Mouse (Mus musculus) CH12.LX (cell line): ENCODE data around the gene Ptprf.

Source experiments
- CTCF ChIP-seq, 2 experiments: IDR thresholded peaks in 1 of 2; conservative IDR thresholded peaks in 1 of 2; 2 replicates each; pipeline ENCODE4 v1.5.1; 2011 to 2012; ENCODE audit warnings: low read depth in 2 of 2, low read length in 2 of 2, improper control_type of control experiment in 1 of 2, inconsistent platforms in 1 of 2, mild to moderate bottlenecking in 1 of 2, moderate library complexity in 1 of 2
- MXI1 ChIP-seq: IDR thresholded peaks from 2 replicates; pipeline ENCODE4 v1.6.1; 2011; ENCODE audit warnings: mild to moderate bottlenecking, low read depth, low read length, improper control_type of control experiment
- POLR2AphosphoS2 ChIP-seq: IDR thresholded peaks from 2 replicates; pipeline ENCODE4 v1.6.1; 2011; ENCODE audit warnings: low read depth, low read length, improper control_type of control experiment

DNA sequence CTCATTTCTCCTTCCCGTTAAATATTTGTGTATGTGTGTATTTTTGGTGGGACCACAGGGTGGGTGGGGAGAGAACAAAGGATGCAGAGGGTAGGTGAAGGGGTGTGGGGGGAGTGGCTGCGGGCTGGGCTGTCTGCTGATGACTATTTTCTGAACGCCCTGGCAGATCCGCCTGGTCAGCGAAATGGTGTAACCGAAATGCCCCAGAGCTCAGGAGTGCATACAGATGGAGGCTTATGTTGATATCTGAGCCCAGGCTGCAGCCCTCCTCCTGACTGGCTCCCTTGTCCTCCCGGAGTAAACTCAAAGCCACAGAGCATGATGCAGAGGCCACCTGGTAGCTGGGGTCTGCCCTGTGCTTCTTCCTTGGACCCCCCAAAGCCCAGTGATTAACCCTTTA is 47.4 kb downstream of the Ptprf start:
- TF ChIP-seq CTCF (conservative IDR thresholded peaks at IDR 0.05 in 1 of 2, IDR thresholded peaks at IDR 0.05 in 1 of 2; ENCODE audit: low read depth in 2 of 2, low read length in 2 of 2) (no peak), MXI1 (no peak), POLR2AphosphoS2 (no peak)
